Mouse (Mus musculus): ENCODE results near the gene Ube2n.

GRCm38 (mm10) chr10:95539260-95539659, 24.3 kb downstream of the Ube2n start:
- TF ChIP-seq CTCF (IDR thresholded peaks at IDR 0.05; ENCODE audit: borderline replicate concordance, insufficient read depth, low read length) (no peak), POLR2A (IDR thresholded peaks at IDR 0.05; ENCODE audit: low read depth, low read length) (no peak)

Measured in embryonic fibroblast, embryonic 13.5 days (primary cell).